Mouse (Mus musculus): ENCODE data around the gene Uckl1.

DNA sequence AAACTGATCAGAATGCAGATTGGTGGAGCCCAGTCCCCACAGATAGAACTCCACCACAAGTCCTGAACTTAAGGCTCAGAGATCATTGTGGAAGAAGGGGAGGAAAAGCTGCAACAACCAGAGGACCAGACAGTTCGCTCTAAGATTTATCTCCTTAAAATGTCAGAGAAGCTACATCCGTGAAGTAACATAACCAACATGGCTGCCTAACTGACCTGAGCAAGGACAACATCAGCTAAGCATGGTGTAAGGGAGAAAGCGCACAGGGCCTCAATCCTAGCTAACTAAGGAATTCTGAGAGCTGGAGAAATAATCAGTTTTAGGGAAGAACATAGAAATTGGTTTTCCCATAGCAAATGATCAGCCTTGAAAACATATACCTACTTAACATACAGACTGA, 65.5 kb downstream of the Uckl1 start:
- no peak for TF ChIP-seq POLR2A (IDR thresholded peaks at IDR 0.05; ENCODE audit: low read depth, low read length)
- TF ChIP-seq CTCF (conservative IDR thresholded peaks at IDR 0.05 in 1 of 2, IDR thresholded peaks at IDR 0.05 in 1 of 2; ENCODE audit: low read depth in 2 of 2, low read length in 2 of 2) = no peak
